ENCODE assay signal across 24 mouse cellular contexts in the genomic region with DNA sequence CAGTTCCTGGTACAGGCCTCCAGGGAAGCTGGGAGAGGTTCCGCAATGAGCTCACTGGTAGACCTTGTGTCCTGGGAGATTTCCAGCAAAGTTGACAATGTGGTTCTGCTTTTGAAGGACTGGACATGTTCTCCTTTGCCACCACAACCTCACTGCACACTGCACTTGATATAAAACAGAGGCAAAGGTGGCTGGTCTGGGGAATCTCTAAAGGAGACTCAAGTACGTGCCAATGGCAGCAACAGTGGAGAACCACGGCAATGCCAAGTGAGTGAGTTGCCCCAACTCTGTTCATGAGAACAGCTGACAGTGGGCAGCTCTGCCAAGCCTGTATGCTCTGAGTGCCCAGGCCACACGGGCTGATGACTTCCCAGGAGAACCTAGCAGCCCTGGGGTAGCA. TPM values are rescaled to one million over a fixed set of nuclear protein-coding genes. Genes with fewer than 3 reads are reported as not detected.
DNase-seq lines count a peak whose midpoint lies in the region; ATAC-seq and TF ChIP-seq lines count a peak whose summit lies in the region.
"Had no signal": no experiment of that assay in that cellular context is flagged by ENCODE, and none has a peak within 500 bp of the region (broad histone marks: within the 10 kb centered on the region; RNA-seq: fewer than 3 reads in every experiment).

No protein-coding gene starts in this region.

- WGBS in heart, embryonic 12.5 days, result 79% methylated on average over 4 of the region's 4 CpGs
- 75% methylated on average over 4 of the region's 4 CpGs for WGBS in hindbrain, postnatal 0 days
- 90% methylated on average over 4 of the region's 4 CpGs for WGBS in hindbrain, embryonic 11.5 days

- H3K27ac ChIP-seq in heart, embryonic 12.5 days (ENCODE audit: poor library complexity, severe bottlenecking), result no peak overlapping the region
- H3K27ac ChIP-seq in hindbrain, postnatal 0 days, result peak overlapping the region; percentile 45
- no peak overlapping the region for H3K27ac ChIP-seq in hindbrain, embryonic 11.5 days (ENCODE audit: low read depth, low read length)
- H3K27ac ChIP-seq: embryonic facial prominence, embryonic 15.5 days; intestine, embryonic 15.5 days; neural tube, embryonic 12.5 days had no signal

- H3K4me2 ChIP-seq in heart, embryonic 12.5 days, result no peak overlapping the region
- no peak overlapping the region for H3K4me2 ChIP-seq in hindbrain, postnatal 0 days (ENCODE audit: low read depth, low read length)
- no peak overlapping the region for H3K4me2 ChIP-seq in hindbrain, embryonic 11.5 days (replicated peaks; ENCODE audit: low read depth, low read length)
- H3K4me2 ChIP-seq: embryonic facial prominence, embryonic 15.5 days; intestine, embryonic 15.5 days; liver, embryonic 11.5 days; midbrain, embryonic 11.5 days; neural tube, embryonic 12.5 days had no signal

- ATAC-seq in heart, embryonic 12.5 days (ENCODE audit: insufficient number of reproducible peaks, low FRiP score), result no peak
- ATAC-seq in hindbrain, postnatal 0 days, result no peak
- no peak for ATAC-seq in hindbrain, embryonic 11.5 days (ENCODE audit: low FRiP score)
- ATAC-seq: CD4-positive, CD25-positive, alpha-beta regulatory T cell, adult 4 months; forebrain, embryonic 14.5 days; intestine, embryonic 15.5 days had no signal

- DNase-seq in adrenal gland, postnatal 14 days, result peak; percentile 65
- DNase-seq in adrenal gland, adult 8-10 months, result no peak
- peak; percentile 41 to 69 for DNase-seq in heart, adult 18-20 months
- DNase-seq in hindbrain, postnatal 0 days (ENCODE audit: low spot score), result peak; percentile 27
- DNase-seq in hindbrain, embryonic 11.5 days (ENCODE audit: low spot score), result no peak
- peak; percentile 84 for DNase-seq in adipocyte (ENCODE audit: low spot score)
- DNase-seq: cerebellum, adult 11 months; cerebellum, adult 9-11 months; heart, postnatal 4 days; kidney, adult 8-10 months; kidney, postnatal 10 days; lung, adult 18-20 months; lung, postnatal 10 days; retina, postnatal 1 day; right cerebral cortex, postnatal 25 days; spleen, adult 18-20 months had no signal

- no peak overlapping the region for H3K4me3 ChIP-seq in heart, embryonic 12.5 days
- H3K4me3 ChIP-seq in hindbrain, postnatal 0 days (ENCODE audit: low read length), result no peak overlapping the region
- no peak overlapping the region for H3K4me3 ChIP-seq in hindbrain, embryonic 11.5 days (ENCODE audit: low read depth, low read length)
- H3K4me3 ChIP-seq: embryonic facial prominence, embryonic 15.5 days; intestine, embryonic 15.5 days; neural tube, embryonic 12.5 days had no signal

- no peak overlapping the region for H3K9ac ChIP-seq in heart, embryonic 12.5 days
- H3K9ac ChIP-seq in hindbrain, postnatal 0 days (replicated peaks; ENCODE audit: low read length), result no peak overlapping the region
- no peak overlapping the region for H3K9ac ChIP-seq in hindbrain, embryonic 11.5 days (ENCODE audit: low read depth, low read length)
- H3K9ac ChIP-seq: embryonic facial prominence, embryonic 15.5 days; intestine, embryonic 15.5 days; neural tube, embryonic 12.5 days had no signal

- H3K36me3 ChIP-seq in heart, embryonic 12.5 days, result no peaks in the 10 kb centered on the region
- H3K36me3 ChIP-seq in hindbrain, postnatal 0 days (ENCODE audit: insufficient read depth, low read length), result no peaks in the 10 kb centered on the region
- H3K36me3 ChIP-seq in hindbrain, embryonic 11.5 days (ENCODE audit: control insufficient read depth, insufficient read depth, low read length), result no peaks in the 10 kb centered on the region
- H3K36me3 ChIP-seq: embryonic facial prominence, embryonic 15.5 days; intestine, embryonic 15.5 days; neural tube, embryonic 12.5 days had no signal

- H3K9me3 ChIP-seq in heart, embryonic 12.5 days (replicated peaks), result no peaks in the 10 kb centered on the region
- no peaks in the 10 kb centered on the region for H3K9me3 ChIP-seq in hindbrain, postnatal 0 days (ENCODE audit: low read length)
- no peaks in the 10 kb centered on the region for H3K9me3 ChIP-seq in hindbrain, embryonic 11.5 days (ENCODE audit: control insufficient read depth, low read length)
- H3K9me3 ChIP-seq: embryonic facial prominence, embryonic 15.5 days; intestine, embryonic 15.5 days; neural tube, embryonic 12.5 days had no signal

- TF ChIP-seq CTCF in hindbrain, postnatal 0 days (IDR thresholded peaks at IDR 0.05; ENCODE audit: low read depth), result no peak

- H3K27me3 ChIP-seq in heart, embryonic 12.5 days (replicated peaks), result peaks cover 42% of the 10 kb centered on the region
- H3K27me3 ChIP-seq in hindbrain, postnatal 0 days (ENCODE audit: insufficient read depth, low read length), result no peaks in the 10 kb centered on the region
- no peaks in the 10 kb centered on the region for H3K27me3 ChIP-seq in hindbrain, embryonic 11.5 days (ENCODE audit: control insufficient read depth, insufficient read depth, low read length)
- H3K27me3 ChIP-seq: embryonic facial prominence, embryonic 15.5 days; intestine, embryonic 15.5 days; neural tube, embryonic 12.5 days had no signal

- H3K4me1 ChIP-seq in heart, embryonic 12.5 days (replicated peaks), result no peaks in the 10 kb centered on the region
- H3K4me1 ChIP-seq in hindbrain, postnatal 0 days (ENCODE audit: insufficient read depth, low read length), result no peaks in the 10 kb centered on the region
- H3K4me1 ChIP-seq in hindbrain, embryonic 11.5 days (replicated peaks; ENCODE audit: control insufficient read depth, insufficient read depth, low read length), result no peaks in the 10 kb centered on the region
- H3K4me1 ChIP-seq: embryonic facial prominence, embryonic 15.5 days; intestine, embryonic 15.5 days; neural tube, embryonic 12.5 days had no signal

RNA-seq across cellular contexts. Expression of gene Aldh1l1, which starts 53.0 kb away (rescaled TPM):
- total RNA-seq in adrenal gland, postnatal 14 days (2021), result 66.2 and 130 TPM in 2 replicates
- 100 to 1,000 TPM; 137 to 222 (median 182) TPM for total RNA-seq in adrenal gland, adult 8-10 months (2022)
- 1 to 10 TPM; 1.7 to 4.9 TPM for total RNA-seq in heart, adult 18-20 months (2021)
- polyA plus RNA-seq in heart, embryonic 12.5 days (2016; fragmentation: Nextera tagmentation; extraction: Ambion mirVana), result 1.1 and 2.1 TPM in 2 replicates
- total RNA-seq in hindbrain, postnatal 0 days (2014; rRNA removed), result 168 and 214 TPM in 2 replicates
- polyA plus RNA-seq in hindbrain, postnatal 0 days (2015; fragmentation: Nextera tagmentation; extraction: Ambion mirVana), result 131 and 145 TPM in 2 replicates
- 2.2 TPM in 2 replicates for polyA plus RNA-seq in hindbrain, embryonic 11.5 days (2014; fragmentation: Nextera tagmentation; extraction: Ambion mirVana)

Comparison
In these comparisons a context has a peak if more than half of its experiments do, and no peak if none do; other contexts are left out.
1. DNase-seq: peak in adrenal gland, postnatal 14 days (single experiment), heart, adult 18-20 months (2 of 2), hindbrain, postnatal 0 days (single experiment) and adipocyte (single experiment); none in adrenal gland, adult 8-10 months (single experiment) and hindbrain, embryonic 11.5 days (single experiment).
2. RNA of gene Aldh1l1, which starts 53.0 kb away (total RNA-seq): 137 to 222 TPM in adrenal gland, adult 8-10 months, 168 to 214 TPM in hindbrain, postnatal 0 days and 66.2 to 130 TPM in adrenal gland, postnatal 14 days; 1.7 to 4.9 TPM in heart, adult 18-20 months; every median in the first group is over 10 times any median in the second.